Comparison of ENCODE assay signal across 8 mouse cellular contexts in the genomic region with DNA sequence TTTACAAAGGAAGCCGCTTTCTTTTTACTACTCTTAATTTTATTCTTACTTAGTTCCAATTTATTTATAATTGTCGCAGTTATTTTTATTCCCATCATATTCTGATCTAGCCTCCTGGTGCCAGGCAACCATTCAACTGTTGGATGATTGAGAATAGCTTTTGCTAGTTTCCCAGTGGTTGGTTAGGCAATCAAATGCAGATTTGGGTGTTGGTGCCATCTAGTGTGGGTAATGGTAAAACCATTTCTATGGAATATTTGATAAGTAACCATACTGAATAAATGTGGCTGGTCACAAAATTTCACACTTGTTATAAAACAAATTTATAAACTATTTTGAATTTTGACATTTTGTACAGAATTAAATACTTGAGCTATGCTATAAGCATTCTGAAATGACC. TPM values are rescaled to one million over a fixed set of nuclear protein-coding genes. Genes with fewer than 3 reads are reported as not detected.
DNase-seq lines count a peak whose midpoint lies in the region; ATAC-seq and TF ChIP-seq lines count a peak whose summit lies in the region.

No protein-coding gene starts in this region.

- H3K4me3 ChIP-seq in forebrain, embryonic 13.5 days = no peak overlapping the region
- no peak overlapping the region for H3K4me3 ChIP-seq in forebrain, embryonic 10.5 days
- no peak overlapping the region for H3K4me3 ChIP-seq in MEL (ENCODE audit: control insufficient read depth in 1 of 2, insufficient read depth in 1 of 2, low read depth in 2 of 2, low read length in 2 of 2)

- TF ChIP-seq EP300 in MEL (IDR thresholded peaks at IDR 0.05; ENCODE audit: low read depth in 1 of 2, low read length in 2 of 2) = no peak

- no peak overlapping the region for H3K4me2 ChIP-seq in forebrain, embryonic 13.5 days

- H3K9me3 ChIP-seq in forebrain, embryonic 13.5 days (replicated peaks) = no peaks in the 10 kb centered on the region
- no peaks in the 10 kb centered on the region for H3K9me3 ChIP-seq in forebrain, embryonic 10.5 days
- no peaks in the 10 kb centered on the region for H3K9me3 ChIP-seq in MEL (replicated peaks; ENCODE audit: insufficient read depth, low read length)

- peak; percentile 73 for TF ChIP-seq RAD21 in MEL (IDR thresholded peaks at IDR 0.05; ENCODE audit: low read depth, low read length)

- H3K36me3 ChIP-seq in forebrain, embryonic 13.5 days (ENCODE audit: poor library complexity, severe bottlenecking) = peaks cover 26% of the 10 kb centered on the region; the same call in 1 of the 2 replicates
- peaks cover 38% of the 10 kb centered on the region for H3K36me3 ChIP-seq in forebrain, embryonic 10.5 days (replicated peaks)
- peaks cover 0 to 8% of the 10 kb centered on the region in 2 experiments; a peak in 1 of 4 replicates for H3K36me3 ChIP-seq in MEL (ENCODE audit: control insufficient read depth in 1 of 2, insufficient read depth in 2 of 2, low read length in 2 of 2)

- 0 out of 2 replicates have a peak, but pooled peaks cover 6% of the 10 kb centered on the region for H3K4me1 ChIP-seq in forebrain, embryonic 13.5 days
- H3K4me1 ChIP-seq in forebrain, embryonic 10.5 days = no peaks in the 10 kb centered on the region
- H3K4me1 ChIP-seq in MEL (ENCODE audit: control insufficient read depth in 1 of 2, insufficient read depth in 2 of 2, low read length in 2 of 2) = peaks cover 0 to 2% of the 10 kb centered on the region in 2 experiments; a peak in 3 of 4 replicates

- TF ChIP-seq CTCF in MEL (IDR thresholded peaks at IDR 0.05 in 2 of 3, conservative IDR thresholded peaks at IDR 0.05 in 1 of 3; ENCODE audit: control insufficient read depth in 1 of 3, insufficient read depth in 1 of 3, low read depth in 2 of 3, low read length in 3 of 3, poor library complexity in 1 of 3, severe bottlenecking in 1 of 3) = peak; percentile 9 to 71 (median 15); a peak in 3 of 6 replicates

- H3K27me3 ChIP-seq in forebrain, embryonic 13.5 days = no peaks in the 10 kb centered on the region
- H3K27me3 ChIP-seq in forebrain, embryonic 10.5 days (ENCODE audit: poor library complexity, severe bottlenecking) = no peaks in the 10 kb centered on the region
- H3K27me3 ChIP-seq in MEL (ENCODE audit: control insufficient read depth in 1 of 2, insufficient read depth in 2 of 2, low read length in 2 of 2) = no peaks in the 10 kb centered on the region

- DNase-seq in forebrain, embryonic 10.5 days (ENCODE audit: extremely low spot score, low spot score) = no peak
- DNase-seq in left cerebral cortex, postnatal 14 days (ENCODE audit: low spot score in 2 of 2) = peak; percentile 41 to 49
- no peak for DNase-seq in left cerebral cortex, postnatal 36 days (ENCODE audit: low spot score in 2 of 2)
- peak; percentile 54 for DNase-seq in MEL (ENCODE audit: low read depth, low spot score)
- peak; percentile 35 for DNase-seq in lung, postnatal 14 days
- no peak for DNase-seq in adrenal gland, postnatal 4 days (ENCODE audit: low spot score in 2 of 2)
- no peak for DNase-seq in urinary bladder, adult 2 months (ENCODE audit: low spot score)

- 94% methylated on average over 2 of the region's 2 CpGs for WGBS in forebrain, embryonic 13.5 days
- 97% methylated on average over 2 of the region's 2 CpGs for WGBS in forebrain, embryonic 10.5 days

- no peak overlapping the region for H3K9ac ChIP-seq in forebrain, embryonic 13.5 days
- no peak overlapping the region for H3K9ac ChIP-seq in MEL (ENCODE audit: control insufficient read depth, low read depth, low read length, poor library complexity, severe bottlenecking)

- 0 out of 2 replicates have a peak, but pooled peaks have one; percentile 30 for ATAC-seq in forebrain, embryonic 13.5 days

- intact Hi-C loops in left cerebral cortex, postnatal 14 days (cut with DNase I) = loop anchor here (5.0 kb wide), 2 partner anchors 167 to 168 kb away; a partner anchor contains a TSS
- intact Hi-C loops in left cerebral cortex, postnatal 36 days (cut with DNase I) = loop anchor here (5.0 to 10.0 kb wide), 3 partner anchors 73 to 380 kb away; a partner anchor contains a TSS

- H3K27ac ChIP-seq in forebrain, embryonic 13.5 days = no peak overlapping the region
- H3K27ac ChIP-seq in forebrain, embryonic 10.5 days = no peak overlapping the region
- H3K27ac ChIP-seq in MEL (ENCODE audit: control insufficient read depth, low read depth, low read length) = no peak overlapping the region

- TF ChIP-seq POLR2A in MEL (IDR thresholded peaks at IDR 0.05; ENCODE audit: control insufficient read depth in 1 of 2, insufficient read depth in 1 of 2, low read depth in 1 of 2, low read length in 2 of 2, poor library complexity in 1 of 2) = no peak

- H3K79me2 ChIP-seq in MEL (ENCODE audit: control insufficient read depth, insufficient read depth, low read length, poor library complexity) = peaks cover 4% of the 10 kb centered on the region

TF ChIP-seq in MEL, 35 proteins besides CTCF, POLR2A, EP300 and RAD21:
- TF ChIP-seq MYC (IDR thresholded peaks at IDR 0.05; ENCODE audit: low read depth, low read length) (no peak), ELF1 (IDR thresholded peaks at IDR 0.05; ENCODE audit: low read depth, low read length) (no peak), SIN3A (IDR thresholded peaks at IDR 0.05; ENCODE audit: low read length) (no peak), ZC3H11A (IDR thresholded peaks at IDR 0.05; ENCODE audit: low read depth, low read length) (peak; percentile 43; the same call in 1 of the 2 replicates), JUND (IDR thresholded peaks at IDR 0.05; ENCODE audit: low read depth, low read length) (no peak), ZKSCAN1 (IDR thresholded peaks at IDR 0.05; ENCODE audit: low read depth, low read length) (no peak), NELFE (IDR thresholded peaks at IDR 0.05; ENCODE audit: low read depth, low read length) (no peak), POLR2AphosphoS5 (IDR thresholded peaks at IDR 0.05; ENCODE audit: borderline replicate concordance, low read depth, low read length) (no peak), ETS1 (IDR thresholded peaks at IDR 0.05; ENCODE audit: low read depth, low read length) (no peak), HCFC1 (IDR thresholded peaks at IDR 0.05; ENCODE audit: low read depth, low read length) (no peak), GATA1 (IDR thresholded peaks at IDR 0.05; ENCODE audit: low read depth, low read length) (no peak), SMC3 (IDR thresholded peaks at IDR 0.05; ENCODE audit: low read depth, low read length) (peak; percentile 71), USF1 (IDR thresholded peaks at IDR 0.05; ENCODE audit: low read depth, low read length) (no peak), RCOR1 (IDR thresholded peaks at IDR 0.05; ENCODE audit: low read depth, low read length) (no peak)

RNA-seq across cellular contexts. Expression of a gene that starts 22.0 kb away (rescaled TPM):
- polyA plus RNA-seq in forebrain, embryonic 13.5 days (2015; fragmentation: Nextera tagmentation; extraction: Ambion mirVana) = 102 TPM in 2 replicates
- polyA plus RNA-seq in forebrain, embryonic 10.5 days (2016; fragmentation: Nextera tagmentation; extraction: Ambion mirVana) = 58.6 and 63.4 TPM in 2 replicates
- 100 to 1,000 TPM; 639 to 692 TPM for total RNA-seq in left cerebral cortex, postnatal 14 days (2021)
- total RNA-seq in left cerebral cortex, postnatal 36 days (2021) = 100 to 1,000 TPM; 669 to 679 TPM
- 46.5 and 53.1 TPM in 2 replicates for total RNA-seq in MEL (2012; rRNA removed)
- 100 to 1,000 TPM in 1 of 2 experiments, 10 to 100 TPM in 1; 57.8 to 202 TPM for polyA plus RNA-seq in MEL (2012; ENCODE audit: insufficient read depth in 1 of 2, insufficient read length in 2 of 2, low read depth in 1 of 2, low replicate concordance in 2 of 2, missing spikeins in 1 of 2)
- 100 to 1,000 TPM; 293 to 303 TPM for total RNA-seq in adrenal gland, postnatal 4 days (2021)
- 292 and 342 TPM in 2 replicates for polyA plus RNA-seq in urinary bladder, adult 2 months (2012; rRNA removed)

Comparison
In these comparisons a context has a peak if more than half of its experiments do, and no peak if none do; other contexts are left out.
1. DNase-seq: peak in left cerebral cortex, postnatal 14 days (2 of 2), MEL (single experiment) and lung, postnatal 14 days (single experiment); none in forebrain, embryonic 10.5 days (single experiment), left cerebral cortex, postnatal 36 days (0 of 2), adrenal gland, postnatal 4 days (0 of 2) and urinary bladder, adult 2 months (single experiment).